Mouse (Mus musculus) heart, adult 2 months (tissue): Measurements from ENCODE around the gene Ehd1.

ENCODE experiments used
- CTCF ChIP-seq: fragments of 200-600 bp; IDR thresholded peaks from 2 replicates; pipeline ENCODE4 v1.8.1; 2022; ENCODE audit warnings: antibody characterized with exemption, mild to moderate bottlenecking, moderate library complexity
- EP300 ChIP-seq: fragments of 200-500 bp; IDR thresholded peaks from 2 replicates; pipeline ENCODE4 v1.6.1; 2011; ENCODE audit warnings: low read depth, low read length, control low read depth; ENCODE audit not compliant: insufficient read depth
- POLR2A ChIP-seq: fragments of 200-500 bp; IDR thresholded peaks from 2 replicates; pipeline ENCODE4 v1.6.1; 2011; ENCODE audit warnings: mild to moderate bottlenecking, low read depth, low read length, control low read depth; ENCODE audit not compliant: insufficient read depth

GRCm38 (mm10) chr19:6271206-6271605 is 5.3 kb upstream of the Ehd1 start:
- TF ChIP-seq EP300: no peak
- no peak for TF ChIP-seq POLR2A
- TF ChIP-seq CTCF: no peak
